Mouse (Mus musculus) heart, postnatal 10 days (tissue): ENCODE data around the gene Tipin. TPM values are rescaled to one million over a fixed set of nuclear protein-coding genes. Genes with fewer than 3 reads are reported as not detected.

ENCODE experiments used
- DNase-seq, 2 experiments: peaks; one replicate each; pipeline ENCODE4 v3.0.0; 2021
- intact Hi-C: fragments of 180-260 bp; cut with DNase I; formaldehyde crosslinking; loops from one replicate; pipeline ENCODE4 v1.15.1; 2025
- total RNA-seq, 2 experiments: library from RNA; stranded (reverse); gene quantifications; 2 replicates each; pipeline ENCODE4 v1.2.3; 2021

Gene Tipin
- total RNA-seq, 2 experiments from 2014 or later, result 26.6 to 28.9 TPM

- intact Hi-C loops, result loop anchor here (5.0 kb wide), 2 partner anchors 397 to 622 kb away; partner anchors contain the start of genes Ints14 and Rab11a
- DNase-seq, result peak; percentile 85 to 86
These were observed 59.2 kb downstream of the Tipin start for GRCm38 (mm10) chr9:64340351-64341253.

GRCm38 (mm10) chr9:64341254-64341566 is 59.8 kb downstream of the Tipin start, which contains the start of gene Dis3l:
TSS of gene Dis3l (minus strand) at chr9:64341288.
- intact Hi-C loops, result loop anchor here (5.0 kb wide), 2 partner anchors 396 to 621 kb away; partner anchors contain the start of genes Ints14 and Rab11a
- DNase-seq, result no peak

GRCm38 (mm10) chr9:64341671-64342070 is 60.3 kb downstream of the Tipin start:
- no peak for DNase-seq
- intact Hi-C loops, result loop anchor here (5.0 kb wide), 2 partner anchors 396 to 621 kb away; partner anchors contain the start of genes Ints14 and Rab11a

GRCm38 (mm10) chr9:64343656-64344055 is 62.3 kb downstream of the Tipin start:
- no peak for DNase-seq
- intact Hi-C loops, result loop anchor here (5.0 kb wide), 2 partner anchors 394 to 619 kb away; partner anchors contain the start of genes Ints14 and Rab11a

- no peak for DNase-seq
- intact Hi-C loops, result no loop called here
These were observed 64.5 kb downstream of the Tipin start for GRCm38 (mm10) chr9:64345931-64346330.

GRCm38 (mm10) chr9:64347377-64347776 is 66.0 kb downstream of the Tipin start:
- intact Hi-C loops, result loop anchor here (1.0 kb wide), 2 partner anchors 292 to 344 kb away; no protein-coding TSS in a partner anchor
- DNase-seq, result peak in 1 of 2 experiments; percentile 28

GRCm38 (mm10) chr9:64349490-64349889 is 68.1 kb downstream of the Tipin start:
- peak; percentile 44 to 46 for DNase-seq
- intact Hi-C loops, result loop anchor here (2.0 kb wide), 1 partner anchor 35 kb away; the partner anchor contains the start of gene Megf11

GRCm38 (mm10) chr9:64351191-64351590 is 69.8 kb downstream of the Tipin start:
- DNase-seq, result no peak
- intact Hi-C loops, result no loop called here

Other genes starting within 250 kb of the Tipin start
- under 1 TPM in 1 of 2 experiments, not detected in 1; 0.26 TPM for gene Lctl, start 164.4 kb upstream of the Tipin start, total RNA-seq
- 1 to 10 TPM; 5.8 to 8.1 TPM for gene Zwilch, start 108.5 kb upstream of the Tipin start, total RNA-seq
- gene Rpl4, start 108.2 kb upstream of the Tipin start, total RNA-seq, result 100 to 1,000 TPM; 625 to 646 TPM
- 10 to 100 TPM; 19.9 to 24.2 TPM for gene Snapc5, start 102.3 kb upstream of the Tipin start, total RNA-seq
- gene Uchl4, start 46.4 kb upstream of the Tipin start, total RNA-seq, result 1 to 10 TPM; 2.1 to 2.2 TPM
- 10 to 100 TPM; 59.6 to 65.1 TPM for gene Map2k1, start 27.9 kb upstream of the Tipin start, total RNA-seq
- 10 to 100 TPM; 17.4 to 21.3 TPM for gene Dis3l, start 59.7 kb downstream of the Tipin start, total RNA-seq
- 1 to 10 TPM; 3.3 to 4.2 TPM for gene Megf11, start 104.0 kb downstream of the Tipin start, total RNA-seq